Mouse (Mus musculus): ENCODE measurements around the gene Eogt.

Gene Eogt

GRCm38 (mm10) chr6:97148383-97149251 lies at the start of gene Eogt:
TSS of gene Eogt (minus strand) at chr6:97149182.
- peak; percentile 78 to 84 for DNase-seq (ENCODE audit: low spot score in 2 of 2)

- DNase-seq (ENCODE audit: low spot score in 2 of 2), result peak in 1 of 2 experiments; percentile 48
Measured at GRCm38 (mm10) chr6:97179367-97179828, 30.4 kb upstream of the Eogt start.

GRCm38 (mm10) chr6:97178491-97179366 lies 29.7 kb upstream of the Eogt start, which contains the start of gene Tmf1:
TSS of gene Tmf1 (minus strand) at chr6:97179122.
- peak; percentile 97 for DNase-seq (ENCODE audit: low spot score in 2 of 2)

DNA sequence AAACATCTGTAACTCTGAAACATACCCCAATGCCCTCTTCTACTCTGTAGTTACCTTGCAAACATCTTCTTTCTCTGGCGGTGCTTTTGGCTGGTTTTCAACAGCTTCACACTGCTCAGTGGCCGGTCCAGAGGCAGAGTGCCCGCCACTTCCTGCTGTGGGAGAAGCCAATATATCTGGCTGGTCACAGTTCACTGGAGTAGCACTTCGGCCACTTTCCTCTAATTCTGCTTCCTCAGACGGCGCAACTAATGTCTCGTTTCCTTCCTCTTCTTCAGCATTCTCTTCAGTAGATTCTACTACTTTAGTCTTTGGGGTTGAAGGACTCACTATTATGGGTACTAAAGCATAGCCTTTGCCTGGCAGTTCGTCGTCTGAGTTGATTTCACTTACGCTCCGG lies 26.7 kb upstream of the Eogt start:
- DNase-seq (ENCODE audit: low spot score in 2 of 2), result peak; percentile 36 to 41

DNA sequence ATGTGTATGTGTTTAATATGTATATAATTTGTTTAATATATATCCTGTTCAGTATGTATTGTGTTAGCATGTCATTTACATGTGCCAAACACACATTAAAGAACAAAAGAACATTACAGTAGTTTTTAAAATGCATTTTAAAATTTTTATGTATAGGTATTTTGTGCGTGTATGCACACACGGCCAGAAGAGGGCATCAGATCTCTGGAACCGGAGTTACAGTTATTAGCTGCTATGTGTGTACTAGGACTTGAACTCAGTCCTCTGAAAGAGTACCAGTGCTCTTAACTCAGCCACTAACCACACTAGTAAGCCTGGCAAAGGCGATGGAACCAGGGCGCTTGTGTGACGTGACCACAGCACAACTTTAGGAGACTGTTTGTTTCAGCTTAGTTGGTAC lies 1.2 kb upstream of the Eogt start:
- DNase-seq (ENCODE audit: low spot score in 2 of 2), result no peak

- no peak for DNase-seq (ENCODE audit: low spot score in 2 of 2)
Measured at GRCm38 (mm10) chr6:97149721-97150120, 739 bp upstream of the Eogt start.

DNA sequence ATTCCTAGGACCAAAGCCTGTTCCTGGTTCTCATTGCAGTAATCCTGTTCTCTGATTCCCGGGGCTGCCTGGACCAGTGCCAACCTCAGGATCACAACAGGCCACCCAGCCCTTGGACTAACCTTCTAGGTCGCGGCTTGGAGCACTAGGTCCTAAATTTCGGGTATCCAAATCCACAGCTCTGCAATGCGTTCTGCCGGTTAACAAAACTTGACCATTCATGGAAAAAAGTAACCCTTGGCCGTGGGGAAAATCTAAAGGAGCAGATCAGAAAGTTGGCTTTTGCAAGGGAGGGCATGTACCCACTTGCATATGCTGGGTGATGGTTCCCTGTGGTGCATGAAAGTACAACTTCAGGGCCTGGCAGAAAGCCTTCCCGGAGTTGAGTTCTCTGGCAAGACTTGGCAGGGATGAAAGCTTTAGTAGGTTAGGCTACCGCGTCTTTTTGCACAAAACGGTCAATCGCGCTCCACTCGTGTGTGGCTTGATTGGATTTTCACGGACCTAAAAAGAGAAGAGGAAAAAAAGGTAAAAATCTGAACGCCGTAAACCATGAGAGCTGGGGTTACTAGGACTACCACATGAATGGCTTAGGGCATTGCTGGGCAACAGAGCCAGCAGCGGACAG lies 1.1 kb downstream of the Eogt start:
- DNase-seq (ENCODE audit: low spot score in 2 of 2), result peak; percentile 72 to 73

DNA sequence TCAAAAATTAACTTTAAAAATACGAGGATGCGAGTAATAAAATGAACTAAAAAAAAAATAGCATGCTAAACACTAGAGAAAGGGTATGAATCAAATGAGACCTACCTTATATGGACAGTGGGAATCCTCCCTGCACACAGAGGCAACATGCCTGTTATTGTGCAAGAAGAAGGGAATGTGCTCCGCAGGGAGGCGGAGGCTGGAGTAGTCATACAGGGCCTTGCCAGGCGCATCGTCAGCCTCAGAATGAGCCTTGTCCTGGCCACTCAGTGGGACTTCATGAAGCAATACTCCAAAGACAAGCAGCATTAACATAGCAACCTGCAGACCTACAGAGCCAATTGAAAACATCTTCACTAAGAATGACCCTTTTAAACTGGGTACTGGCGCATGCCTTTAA lies 3.8 kb downstream of the Eogt start:
- DNase-seq (ENCODE audit: low spot score in 2 of 2), result no peak

- peak; percentile 36 to 52 for DNase-seq (ENCODE audit: low spot score in 2 of 2)
Measured at GRCm38 (mm10) chr6:97144359-97144758, 4.6 kb downstream of the Eogt start.

GRCm38 (mm10) chr6:97142611-97143010 lies 6.4 kb downstream of the Eogt start:
- DNase-seq (ENCODE audit: low spot score in 2 of 2), result no peak

- no peak for DNase-seq (ENCODE audit: low spot score in 2 of 2)
Measured at GRCm38 (mm10) chr6:97141811-97142210, 7.2 kb downstream of the Eogt start.

- peak in 1 of 2 experiments; percentile 16 for DNase-seq (ENCODE audit: low spot score in 2 of 2)
Measured at GRCm38 (mm10) chr6:97132707-97133303, 16.2 kb downstream of the Eogt start.

- DNase-seq (ENCODE audit: low spot score in 2 of 2), result no peak
Measured at GRCm38 (mm10) chr6:97131808-97132207, 17.2 kb downstream of the Eogt start.

DNA sequence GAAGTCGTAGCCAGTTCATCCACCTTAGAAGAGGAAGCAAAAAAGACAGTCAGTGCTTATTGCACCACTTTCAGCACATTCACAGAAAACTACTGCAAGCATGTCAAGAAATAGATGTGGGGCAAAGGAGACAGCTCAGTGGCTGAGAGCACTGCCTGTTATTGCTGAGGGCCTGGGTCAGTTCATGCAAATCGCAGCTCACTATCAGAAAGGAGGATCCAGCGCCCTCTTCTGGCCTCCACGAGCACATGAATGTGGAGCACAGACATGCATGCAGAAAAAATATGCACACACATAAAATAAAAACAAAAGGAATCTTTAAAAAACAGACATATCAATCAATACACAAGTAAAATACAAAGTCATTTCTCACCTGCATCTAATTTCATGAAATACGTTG lies 18.0 kb downstream of the Eogt start:
- peak in 1 of 2 experiments; percentile 16 for DNase-seq (ENCODE audit: low spot score in 2 of 2)

DNA sequence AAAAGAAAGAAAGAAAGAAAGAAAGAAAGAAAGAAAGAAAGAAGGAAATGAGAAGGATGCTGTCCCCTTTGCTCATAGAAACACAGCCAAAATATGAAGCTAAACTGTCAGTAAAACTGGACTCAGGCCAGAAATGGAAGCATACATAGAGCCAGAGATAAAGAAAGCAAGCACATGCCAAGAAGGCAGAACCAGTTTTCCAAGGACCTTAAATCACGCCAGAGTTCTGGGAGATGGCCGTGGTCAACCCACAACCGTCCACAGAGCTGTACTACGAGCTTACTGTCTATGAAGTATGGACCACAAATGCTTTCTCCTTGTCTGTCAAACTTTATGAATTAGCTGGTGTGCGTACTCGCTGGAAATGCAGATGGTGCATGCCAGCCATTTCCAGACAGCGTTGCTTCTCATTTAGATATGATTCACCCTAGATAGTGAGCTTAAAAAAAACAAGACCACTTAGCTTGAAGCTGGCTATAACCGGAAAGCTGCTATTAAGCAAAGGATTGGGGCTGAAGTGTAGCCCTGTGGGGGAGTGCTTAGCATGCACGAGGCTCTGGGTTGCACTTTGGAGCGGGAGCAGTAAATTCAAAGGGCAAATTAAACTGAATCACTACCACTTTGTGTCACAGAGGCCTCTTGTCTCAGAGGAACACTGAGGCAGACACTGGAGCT lies 24.5 kb downstream of the Eogt start:
- no peak for DNase-seq (ENCODE audit: low spot score in 2 of 2)

- no peak for DNase-seq (ENCODE audit: low spot score in 2 of 2)
Measured at GRCm38 (mm10) chr6:97120922-97121321, 28.1 kb downstream of the Eogt start.

GRCm38 (mm10) chr6:97118327-97118726 lies 30.7 kb downstream of the Eogt start:
- DNase-seq (ENCODE audit: low spot score in 2 of 2), result no peak

GRCm38 (mm10) chr6:97116896-97117295 lies 32.1 kb downstream of the Eogt start:
- DNase-seq (ENCODE audit: low spot score in 2 of 2), result no peak

DNA sequence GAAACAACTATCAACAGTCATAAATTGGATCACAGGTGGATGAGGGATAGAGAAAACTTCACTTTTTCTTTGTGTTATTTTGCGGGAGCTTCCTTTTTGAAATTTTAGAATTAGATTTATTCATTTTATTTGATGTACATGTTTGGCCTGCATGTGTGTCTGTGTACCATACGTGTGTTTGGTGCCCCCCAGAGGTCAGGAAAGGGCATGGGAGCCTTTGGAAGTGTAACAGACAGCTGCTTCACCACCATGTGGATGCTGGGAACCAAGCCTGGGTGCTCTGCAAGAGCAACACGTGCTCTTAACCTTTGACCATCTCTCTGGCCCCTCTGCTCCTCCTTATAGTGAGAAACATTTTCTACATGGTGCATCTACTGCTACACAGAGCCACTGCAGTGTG lies 34.2 kb downstream of the Eogt start:
- DNase-seq (ENCODE audit: low spot score in 2 of 2), result no peak

DNA sequence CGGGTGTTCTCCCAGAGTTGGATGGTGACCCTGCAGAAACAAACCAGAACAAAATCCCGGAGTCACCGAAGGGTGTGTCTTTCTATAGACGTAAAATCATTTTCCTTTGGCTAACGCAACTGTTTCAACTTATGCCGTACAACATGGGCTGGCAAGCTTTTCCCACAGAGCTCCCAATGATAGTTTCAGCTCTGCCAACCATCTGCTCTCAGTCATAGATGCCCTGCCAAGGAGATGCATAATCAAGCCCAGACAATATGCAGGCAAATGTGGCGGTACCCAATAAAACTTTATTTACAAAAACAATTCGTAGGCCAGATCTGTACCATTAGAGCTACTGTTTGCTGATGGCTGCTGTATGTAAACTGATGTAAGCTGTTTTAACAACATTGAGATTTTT lies 36.8 kb downstream of the Eogt start:
- DNase-seq (ENCODE audit: low spot score in 2 of 2), result peak; percentile 68 to 72

DNA sequence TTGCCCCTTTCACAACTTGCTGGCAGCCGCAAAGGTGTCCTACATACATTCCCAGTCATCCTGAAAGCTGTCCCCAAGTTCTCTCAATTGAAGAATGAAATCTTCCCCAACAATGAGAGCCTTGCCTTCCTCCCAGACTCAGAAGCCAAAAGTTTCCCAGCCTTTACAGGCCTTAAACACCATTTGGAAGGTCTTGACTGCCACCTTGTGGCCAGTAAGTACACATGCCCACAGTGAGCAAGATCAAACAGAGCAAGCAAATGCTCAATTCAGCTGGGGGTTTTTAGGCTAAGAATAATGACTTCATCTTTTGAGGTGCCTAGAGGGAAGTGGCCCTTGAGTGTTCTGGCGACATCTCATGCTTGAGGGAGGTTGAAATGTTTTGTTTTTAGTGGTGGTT lies 42.2 kb downstream of the Eogt start:
- DNase-seq (ENCODE audit: low spot score in 2 of 2), result peak; percentile 74 to 78
